Mouse (Mus musculus) CH12.LX (cell line): ENCODE measurements around the gene Rsph9.

ENCODE experiments used
- CHD1 ChIP-seq: IDR thresholded peaks from 2 replicates; pipeline ENCODE4 v1.6.1; 2012; ENCODE audit warnings: low read depth, low read length, improper control_type of control experiment, inconsistent platforms
- CHD2 ChIP-seq: IDR thresholded peaks from 2 replicates; pipeline ENCODE4 v1.6.1; 2011; ENCODE audit warnings: low read length, improper control_type of control experiment
- CTCF ChIP-seq, 2 experiments: IDR thresholded peaks in 1 of 2; conservative IDR thresholded peaks in 1 of 2; 2 replicates each; pipeline ENCODE4 v1.5.1; 2011 to 2012; ENCODE audit warnings: low read depth in 2 of 2, low read length in 2 of 2, improper control_type of control experiment in 1 of 2, inconsistent platforms in 1 of 2, mild to moderate bottlenecking in 1 of 2, moderate library complexity in 1 of 2
- E2F4 ChIP-seq: IDR thresholded peaks from 2 replicates; pipeline ENCODE4 v1.6.1; 2011; ENCODE audit warnings: low read depth, low read length, improper control_type of control experiment; ENCODE audit not compliant: insufficient replicate concordance
- EP300 ChIP-seq: IDR thresholded peaks from 2 replicates; pipeline ENCODE4 v1.6.1; 2011; ENCODE audit warnings: low read length, improper control_type of control experiment
- ETS1 ChIP-seq: conservative IDR thresholded peaks from 2 replicates; pipeline ENCODE4 v1.6.1; 2012; ENCODE audit warnings: low read depth, mild to moderate bottlenecking, inconsistent platforms, low read length, improper control_type of control experiment, moderate library complexity
- JUN ChIP-seq: IDR thresholded peaks from 2 replicates; pipeline ENCODE4 v1.6.1; 2011; ENCODE audit warnings: low read depth, mild to moderate bottlenecking, low read length, improper control_type of control experiment, moderate library complexity; ENCODE audit not compliant: insufficient read depth
- MAX ChIP-seq: IDR thresholded peaks from 2 replicates; pipeline ENCODE4 v1.6.1; 2011; ENCODE audit warnings: low read length, improper control_type of control experiment
- POLR2A ChIP-seq: IDR thresholded peaks from 2 replicates; pipeline ENCODE4 v1.6.1; 2011; ENCODE audit warnings: low read depth, mild to moderate bottlenecking, improper control_type of control experiment, low read length
- TCF12 ChIP-seq: IDR thresholded peaks from 2 replicates; pipeline ENCODE4 v1.6.1; 2014; ENCODE audit warnings: low read depth, mild to moderate bottlenecking, inconsistent platforms, low read length, improper control_type of control experiment
- UBTF ChIP-seq: IDR thresholded peaks from 2 replicates; pipeline ENCODE4 v1.6.1; 2012; ENCODE audit warnings: low read depth, mild to moderate bottlenecking, inconsistent platforms, low read length, improper control_type of control experiment, moderate library complexity
- USF1 ChIP-seq: IDR thresholded peaks from 2 replicates; pipeline ENCODE4 v1.6.1; 2014; ENCODE audit warnings: low read depth, mild to moderate bottlenecking, inconsistent platforms, low read length, improper control_type of control experiment
- ZC3H11A ChIP-seq: IDR thresholded peaks from 2 replicates; pipeline ENCODE4 v1.6.1; 2012; ENCODE audit warnings: low read depth, mild to moderate bottlenecking, inconsistent platforms, low read length, improper control_type of control experiment
- ZNF384 ChIP-seq: IDR thresholded peaks from 2 replicates; pipeline ENCODE4 v1.6.1; 2012; ENCODE audit warnings: low read depth, low read length, improper control_type of control experiment, inconsistent platforms

- TF ChIP-seq CHD2 (no peak), UBTF (no peak), CTCF (conservative IDR thresholded peaks at IDR 0.05 in 1 of 2, IDR thresholded peaks at IDR 0.05 in 1 of 2; ENCODE audit: low read depth in 2 of 2, low read length in 2 of 2) (no peak), JUN (no peak), TCF12 (no peak), POLR2A (no peak), EP300 (no peak), MAX (no peak), CHD1 (no peak), ETS1 (no peak), ZNF384 (no peak), E2F4 (no peak), ZC3H11A (no peak), USF1 (no peak)
Measured at GRCm38 (mm10) chr17:46126608-46127007, 17.4 kb downstream of the Rsph9 start.
